Mouse (Mus musculus) G1E-ER4 (cell line): Measurements from ENCODE around the gene Srp9. TPM values are rescaled to one million over a fixed set of nuclear protein-coding genes. Genes with fewer than 3 reads are reported as not detected.

Source experiments
- GATA1 ChIP-seq: IDR thresholded peaks from one replicate; pipeline ENCODE4 v1.8.0; 2012; ENCODE audit warnings: low read length, inconsistent platforms
- polyA plus RNA-seq: library from polyadenylated mRNA; stranded (reverse); fragments of >175 nt; gene quantifications from 2 replicates; pipeline ENCODE4 v1.2.3, GENCODE M21; 2012

Gene Srp9
- polyA plus RNA-seq, 1 experiment = 47.7 TPM

DNA sequence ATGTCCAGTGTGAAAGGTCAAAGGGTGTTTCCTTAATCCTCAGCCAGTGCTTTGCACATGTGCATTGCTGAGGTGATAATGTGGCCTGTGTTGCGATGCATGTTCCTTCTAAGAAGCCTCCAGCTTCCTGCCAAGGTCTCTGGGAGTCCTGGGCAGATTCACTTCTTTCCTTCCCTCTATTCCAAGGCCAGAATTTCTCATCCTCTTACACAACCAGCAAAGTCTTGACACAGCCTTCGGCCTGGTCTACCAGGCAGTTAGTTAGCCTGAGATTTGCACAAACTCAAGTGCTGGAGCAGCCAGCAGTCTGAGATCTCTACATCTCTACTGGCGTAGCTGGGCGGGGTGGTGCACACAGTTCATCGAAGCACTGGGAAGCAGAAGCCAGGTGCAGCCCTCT is 27.8 kb upstream of the Srp9 start:
- no peak for TF ChIP-seq GATA1

DNA sequence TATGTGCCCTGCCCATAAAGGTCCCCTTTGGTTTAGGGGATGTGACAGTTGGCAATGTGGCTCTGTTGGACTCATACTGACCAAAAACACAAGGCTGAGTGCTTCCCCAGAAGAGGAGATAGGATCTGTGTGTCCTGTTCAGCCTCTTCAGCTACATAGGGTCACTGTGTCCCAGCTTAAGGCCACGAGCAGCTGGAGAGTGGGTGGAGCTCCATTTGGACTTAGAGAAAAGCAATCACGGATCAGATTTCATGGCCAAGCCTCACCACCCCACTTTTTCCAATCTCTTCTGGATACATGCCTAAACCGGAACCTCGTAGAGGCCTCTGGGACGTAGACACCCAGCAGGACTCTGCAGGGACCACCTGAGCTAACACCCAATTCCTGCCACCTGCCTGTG is 25.5 kb upstream of the Srp9 start:
- no peak for TF ChIP-seq GATA1

DNA sequence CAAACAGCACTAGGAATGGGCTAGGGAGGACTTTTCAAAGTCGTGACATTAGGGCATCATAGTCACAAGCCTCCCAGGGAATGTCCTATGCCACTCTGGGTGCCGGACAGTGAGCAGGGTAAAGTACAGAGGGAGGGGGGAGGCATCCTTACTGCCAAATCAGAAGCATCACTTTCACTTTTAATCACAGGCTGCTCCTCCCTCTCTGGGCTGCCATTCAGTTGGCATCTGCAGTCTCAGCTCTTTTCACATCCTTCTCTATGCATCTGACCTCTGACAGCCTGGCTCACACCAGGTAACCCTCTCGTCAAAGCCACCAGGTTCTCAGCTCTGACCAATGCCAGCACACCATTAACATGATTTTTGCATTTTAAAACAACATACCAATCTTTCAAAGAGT is 24.1 kb upstream of the Srp9 start:
- no peak for TF ChIP-seq GATA1

DNA sequence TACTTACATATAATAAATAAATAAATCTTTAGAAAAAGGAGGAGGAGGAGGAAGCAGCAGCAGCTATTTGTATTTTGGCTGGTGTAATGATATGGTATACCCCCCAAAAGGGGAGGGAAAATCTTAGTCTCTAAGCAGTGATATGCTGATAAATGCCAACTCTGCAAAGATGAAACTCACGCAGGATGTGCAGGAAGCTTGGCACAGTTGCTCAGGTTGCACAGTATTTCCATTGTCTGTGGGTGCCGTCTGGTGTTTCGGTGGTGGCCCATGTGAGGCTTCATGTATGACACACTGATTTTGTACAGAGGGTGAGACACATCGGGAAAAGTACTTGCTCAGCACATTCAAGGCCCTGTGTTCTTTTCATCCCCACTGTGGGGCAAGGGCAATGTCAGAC is 23.1 kb upstream of the Srp9 start:
- TF ChIP-seq GATA1 = no peak

DNA sequence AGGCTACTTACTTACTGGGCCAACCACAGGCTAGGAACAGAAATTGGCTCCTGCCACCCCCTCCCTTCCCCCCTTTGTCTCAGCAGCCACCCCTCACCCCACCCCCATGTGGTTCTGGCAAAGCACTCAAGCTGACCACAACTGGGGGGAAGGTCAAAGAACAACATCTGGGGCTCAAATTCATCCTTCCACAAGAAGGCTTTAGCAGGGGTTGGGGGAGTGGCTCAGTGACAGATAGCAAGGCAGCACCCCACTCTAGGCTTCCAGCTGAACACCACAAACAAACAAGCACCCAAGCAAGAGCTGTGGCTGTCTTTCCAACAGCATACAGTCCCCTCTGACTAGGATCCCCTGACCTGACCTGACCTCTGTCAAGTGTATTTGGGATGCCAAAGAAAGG is 21.8 kb upstream of the Srp9 start:
- no peak for TF ChIP-seq GATA1

DNA sequence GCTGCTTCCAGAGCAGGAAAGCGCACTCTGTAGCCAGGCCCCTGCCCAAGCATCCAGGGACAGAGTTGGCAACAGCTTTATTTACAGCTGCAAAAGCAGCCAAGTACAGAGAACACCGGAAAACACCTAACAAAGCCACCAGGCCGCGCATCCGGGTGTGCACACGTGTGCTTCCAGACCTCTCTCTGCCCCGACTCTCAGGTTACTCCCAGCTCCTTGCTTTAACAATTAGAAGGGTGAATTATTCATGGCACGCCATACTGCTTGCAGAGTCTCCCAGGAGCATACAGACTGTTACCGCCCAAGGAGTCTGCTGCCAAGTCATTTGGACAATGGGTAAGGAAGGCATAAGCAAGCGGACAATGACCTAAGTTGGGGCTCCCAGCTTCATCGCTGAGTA is 21.1 kb upstream of the Srp9 start:
- no peak for TF ChIP-seq GATA1

DNA sequence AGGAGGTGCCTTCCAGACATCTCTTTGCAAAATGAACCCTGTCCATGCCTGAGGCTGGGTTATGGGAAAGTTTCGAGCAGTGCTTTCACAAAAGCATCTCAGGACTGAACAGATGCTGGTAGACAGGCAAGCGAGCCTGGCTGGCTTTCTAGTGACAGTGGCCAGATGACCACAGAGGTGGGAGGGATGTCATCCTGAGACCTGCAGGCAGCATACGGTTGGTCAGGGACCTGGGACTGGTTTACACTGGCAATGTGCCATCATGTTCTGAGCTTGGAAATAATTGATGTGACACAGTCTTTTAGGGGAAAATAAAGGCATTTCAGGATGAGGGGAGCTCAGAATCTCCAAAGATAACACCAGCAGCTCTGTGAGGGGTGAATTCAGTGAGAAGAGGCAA is 19.5 kb upstream of the Srp9 start:
- TF ChIP-seq GATA1 = no peak

DNA sequence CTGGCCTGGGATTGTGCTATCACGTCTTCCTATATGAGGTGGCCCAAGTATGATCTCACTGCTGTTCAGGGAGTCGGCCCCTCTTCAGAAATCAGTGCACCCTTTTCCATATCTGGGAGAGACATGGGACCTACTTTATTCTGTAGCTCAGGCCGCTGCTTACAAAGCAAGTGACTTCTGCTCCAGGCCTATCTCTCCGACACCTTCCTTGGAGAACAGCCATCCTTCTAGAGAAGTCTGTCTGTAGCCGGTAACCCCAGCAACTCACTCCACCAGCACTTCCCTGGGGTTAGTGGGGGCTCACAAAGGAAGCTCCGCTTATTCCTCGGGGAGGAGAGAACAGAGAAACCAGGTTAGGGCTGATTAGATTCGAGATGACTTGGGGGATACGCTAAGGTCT is 17.3 kb upstream of the Srp9 start:
- TF ChIP-seq GATA1 = no peak

DNA sequence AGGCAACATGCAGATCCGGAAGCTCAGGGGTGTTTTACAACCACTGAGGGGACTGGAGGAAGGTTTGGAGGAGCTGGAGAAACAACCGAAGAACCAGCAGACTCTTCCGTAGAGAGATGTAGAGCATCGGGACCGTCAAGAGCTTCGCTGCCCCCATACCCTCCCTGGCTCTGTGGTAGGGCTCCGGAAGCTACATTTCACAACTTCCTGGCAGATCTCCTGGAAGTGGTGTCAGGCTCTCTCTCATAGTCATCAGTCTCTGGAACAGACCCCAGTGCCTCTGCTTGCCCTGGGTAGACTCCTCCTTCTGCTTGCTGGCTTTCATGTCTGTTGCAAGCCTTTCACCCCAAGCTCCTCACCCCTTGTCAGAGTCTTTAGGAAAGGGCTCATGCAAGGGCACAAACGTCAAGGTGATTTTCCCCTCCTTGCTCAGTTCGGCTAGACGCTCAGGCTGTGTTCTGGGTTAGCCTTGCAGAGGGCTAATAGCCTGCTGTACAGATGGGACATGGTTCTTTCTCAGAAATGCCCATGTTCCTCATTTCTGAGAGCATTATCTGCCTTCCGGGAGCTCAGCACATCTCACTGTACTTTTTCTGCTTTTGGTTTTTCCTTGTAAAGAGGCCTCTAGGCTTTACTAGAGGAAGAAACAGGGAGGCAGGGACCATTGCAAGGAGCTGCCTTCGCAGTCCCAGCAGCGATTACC is 16.0 kb upstream of the Srp9 start:
- no peak for TF ChIP-seq GATA1

DNA sequence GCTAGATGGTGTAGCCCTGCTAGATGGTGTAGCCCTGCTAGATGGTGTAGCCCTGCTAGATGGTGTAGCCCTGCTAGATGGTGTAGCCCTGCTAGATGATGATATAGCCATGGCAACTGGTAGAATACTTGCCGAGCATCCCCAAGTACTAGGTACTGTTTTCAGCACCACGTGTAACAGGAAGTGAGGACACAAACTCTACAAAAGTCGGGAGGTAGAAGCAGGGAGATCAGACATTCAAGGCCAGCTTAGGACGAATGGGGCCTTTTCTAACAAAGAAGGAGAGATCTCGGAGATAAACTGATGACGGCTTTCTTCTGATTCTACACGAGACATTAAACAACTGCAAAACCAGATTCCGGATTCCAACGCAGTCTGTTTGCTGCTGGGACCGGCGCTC is 14.4 kb upstream of the Srp9 start:
- no peak for TF ChIP-seq GATA1

DNA sequence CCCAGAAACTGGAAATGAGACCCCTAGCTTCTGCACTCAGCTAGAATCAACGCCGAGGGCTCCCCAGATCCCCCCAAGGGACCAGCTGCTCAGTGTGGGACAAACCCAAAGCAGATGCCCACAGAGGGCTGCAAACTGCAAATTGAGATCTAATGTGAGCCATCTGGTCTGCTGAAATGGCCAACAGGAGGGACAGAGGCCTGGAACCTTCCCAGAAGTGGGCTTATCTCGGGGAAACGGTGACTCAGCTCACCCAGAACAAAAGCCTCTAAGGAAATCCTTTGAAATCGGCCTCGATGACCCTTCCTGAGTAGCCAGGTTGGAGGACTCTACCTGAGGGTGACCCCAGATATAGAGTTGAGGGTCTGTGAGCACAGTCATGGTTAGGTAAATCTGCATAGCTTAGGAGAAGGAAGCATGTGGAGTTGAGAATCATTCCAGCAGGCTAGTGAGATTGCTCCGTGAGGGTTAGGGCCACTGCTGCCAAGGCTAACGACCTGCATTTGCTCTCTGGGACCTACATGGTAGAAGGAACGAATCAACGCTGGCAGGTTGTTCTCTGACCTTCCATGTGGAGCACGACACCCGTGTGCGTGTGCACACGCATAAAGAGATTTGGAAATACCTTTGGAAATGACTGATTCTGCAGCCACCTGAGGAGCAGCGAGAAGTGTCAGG is 13.7 kb upstream of the Srp9 start:
- no peak for TF ChIP-seq GATA1

DNA sequence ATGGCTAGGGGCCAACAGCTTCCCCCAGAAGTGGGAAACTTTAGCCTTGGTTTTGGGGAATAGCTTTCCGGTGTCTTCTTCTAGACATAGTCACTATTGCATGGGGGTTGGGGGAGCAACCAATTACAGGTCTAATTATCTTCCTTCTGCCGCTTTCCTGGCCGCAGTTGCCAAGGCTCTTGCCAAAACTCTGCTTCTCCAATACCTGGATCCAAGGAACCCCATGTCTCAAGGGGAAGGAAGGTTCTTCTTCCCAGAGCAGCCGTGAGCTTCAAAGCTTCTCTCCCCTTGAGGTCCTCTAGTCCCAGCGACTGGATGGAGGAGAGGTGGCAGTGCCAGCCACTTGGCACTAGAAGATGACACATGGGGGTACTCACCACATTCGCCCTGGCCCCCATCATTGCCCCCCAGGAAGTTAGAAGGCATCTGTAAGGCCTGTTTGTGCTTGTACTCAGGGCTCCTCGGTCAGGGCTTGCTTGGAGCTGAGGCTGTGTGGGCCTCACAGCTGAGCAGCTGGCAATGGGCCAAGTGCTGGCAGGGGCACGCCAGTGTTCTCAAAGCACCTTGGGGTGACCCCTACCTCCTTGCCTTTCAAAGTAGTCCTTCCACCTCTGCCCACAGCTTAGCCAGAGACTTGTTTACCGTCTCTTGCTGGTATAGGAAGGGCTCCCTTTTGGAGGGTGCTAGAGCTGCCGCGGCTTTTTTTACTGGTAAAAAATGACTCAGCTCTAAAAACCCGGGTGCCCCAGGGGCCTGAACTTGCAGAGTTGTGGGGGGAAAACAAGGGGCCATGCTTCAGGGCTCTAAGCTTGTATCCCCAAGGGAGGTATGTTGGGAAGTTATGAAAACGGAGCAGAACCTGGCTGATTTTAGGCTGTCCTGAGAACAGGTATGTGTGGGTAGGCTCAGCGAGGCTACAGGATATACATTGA is 12.9 kb upstream of the Srp9 start:
- TF ChIP-seq GATA1 = no peak

DNA sequence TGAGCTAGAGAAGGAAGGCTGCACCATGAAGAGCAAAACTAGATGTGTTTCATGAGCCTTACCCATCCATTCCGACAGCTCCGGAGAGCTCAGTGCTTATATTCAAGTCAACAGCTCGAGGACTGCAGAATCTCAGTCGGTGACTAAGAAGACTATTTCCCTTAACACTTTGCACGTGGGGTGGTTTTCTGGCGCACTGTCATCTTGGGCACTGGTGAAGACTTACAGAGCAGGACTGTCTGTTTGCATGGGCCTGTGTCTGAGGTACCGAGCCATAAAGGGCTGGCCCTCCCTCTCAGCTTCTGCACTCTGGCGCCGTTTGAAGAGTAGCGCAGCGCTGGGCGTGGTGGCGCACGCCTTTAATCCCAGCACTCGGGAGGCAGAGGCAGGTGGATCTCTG is 12.2 kb upstream of the Srp9 start:
- no peak for TF ChIP-seq GATA1

DNA sequence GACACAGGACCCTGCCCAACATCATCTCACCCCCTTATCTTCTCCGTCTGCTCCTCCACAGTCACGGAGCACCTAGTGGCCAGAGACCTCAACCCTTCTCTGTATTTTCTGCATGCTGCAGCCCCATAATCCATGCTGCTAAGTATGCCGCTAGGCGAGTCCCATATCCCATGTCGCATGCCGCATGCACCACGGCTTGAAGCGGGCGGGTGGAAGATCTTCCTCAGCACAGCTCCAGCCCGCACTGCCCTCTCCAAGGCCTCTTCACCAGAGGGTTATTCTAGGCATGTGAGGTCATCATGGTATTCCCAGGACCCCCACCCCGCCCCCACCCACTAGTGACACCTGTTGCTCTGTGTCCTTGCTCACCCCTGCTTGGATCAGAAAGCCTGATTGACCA is 11.4 kb upstream of the Srp9 start:
- TF ChIP-seq GATA1 = no peak

DNA sequence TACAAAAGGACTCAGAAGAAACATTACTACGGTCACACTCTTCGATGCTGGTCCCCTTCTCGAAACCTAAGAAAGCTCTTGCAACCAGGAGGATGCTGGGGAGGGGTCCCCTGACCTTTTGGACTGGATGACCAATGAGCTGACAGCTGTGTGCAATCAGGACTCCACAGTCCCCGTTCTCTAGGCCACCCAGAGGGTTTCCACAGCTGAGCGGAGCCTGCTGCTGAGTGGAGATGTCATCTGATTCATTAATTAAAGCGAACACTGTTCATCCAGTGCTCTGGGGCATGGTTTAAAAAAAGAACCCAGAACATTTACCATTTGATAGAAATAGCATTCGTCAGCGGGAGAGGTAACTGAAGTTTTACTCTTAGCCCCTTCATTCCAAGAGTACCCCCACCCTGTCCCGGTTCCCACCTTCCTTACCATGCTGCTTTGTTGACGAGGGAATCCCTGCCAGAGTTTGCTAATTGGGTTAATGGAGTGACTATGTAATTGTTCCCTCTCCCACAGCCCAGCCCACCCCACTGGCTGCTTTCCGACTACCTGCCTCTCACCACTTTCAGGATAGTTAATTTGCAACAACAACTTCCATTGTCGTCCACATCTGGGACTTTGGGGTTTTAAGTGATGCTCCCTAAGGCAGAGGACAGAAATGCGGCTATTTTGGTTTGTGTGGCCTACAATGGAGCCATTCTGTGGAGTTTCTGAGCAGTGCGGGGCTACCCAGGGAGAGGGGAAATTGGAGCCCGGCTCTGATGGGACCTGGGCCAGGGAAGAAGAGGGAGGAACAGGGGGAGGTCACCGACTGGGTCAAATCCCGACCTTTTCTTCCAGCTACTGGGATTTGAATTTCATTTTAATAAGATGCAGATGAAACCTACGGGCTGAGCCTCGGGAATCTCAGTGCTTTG is 10.7 kb upstream of the Srp9 start:
- no peak for TF ChIP-seq GATA1
